Mouse (Mus musculus): ENCODE measurements at regions not wholly inside any gene's neighbourhood (a gene's known extent, or its start where the extent isn't known, plus 50 kb on each side); places are given as distances from the start of the nearest gene placed in this dataset.
A peak's percentile ranks its signal among the peaks of the same experiment; 100 is the strongest.

DNA sequence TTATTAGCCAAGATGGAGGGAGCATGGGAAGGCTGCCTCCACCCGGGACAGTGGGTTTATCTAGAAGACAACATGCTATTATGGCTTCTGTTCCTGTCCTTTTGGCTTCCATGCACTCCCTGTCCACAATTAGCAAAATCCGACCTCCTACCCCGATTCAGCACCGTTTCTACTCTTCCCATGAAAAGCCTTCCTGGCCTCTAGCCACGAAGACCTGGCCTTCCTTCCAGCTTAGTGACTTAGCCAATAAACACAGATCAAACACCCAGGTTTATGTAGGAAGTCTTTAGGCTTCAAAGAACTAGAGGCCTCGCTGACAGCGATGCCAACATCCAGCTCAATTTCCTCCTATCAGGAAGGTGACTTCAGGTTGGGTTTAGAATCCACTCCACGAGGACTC lies 338.5 kb upstream of the Zmiz1 start:
- Histone ChIP-seq H3K4me1 (ENCODE audit: control insufficient read depth, insufficient read depth, low read length) (no peaks in the 10 kb centered on the region), H3K27ac (ENCODE audit: low read length) (no peak overlapping the region), H3K9me3 (ENCODE audit: control insufficient read depth, low read length) (no peaks in the 10 kb centered on the region), H3K9ac (ENCODE audit: low read depth, low read length) (no peak overlapping the region), H3K27me3 (replicated peaks; ENCODE audit: control insufficient read depth, insufficient read depth, low read length) (no peaks in the 10 kb centered on the region), H3K36me3 (ENCODE audit: control insufficient read depth, insufficient read depth, low read length) (no peaks in the 10 kb centered on the region), H3K4me3 (ENCODE audit: low read length) (no peak overlapping the region), H3K4me2 (ENCODE audit: low read depth, low read length) (no peak overlapping the region)
- no peak for ATAC-seq
- WGBS = 58% methylated on average over 8 of the region's 8 CpGs

DNA sequence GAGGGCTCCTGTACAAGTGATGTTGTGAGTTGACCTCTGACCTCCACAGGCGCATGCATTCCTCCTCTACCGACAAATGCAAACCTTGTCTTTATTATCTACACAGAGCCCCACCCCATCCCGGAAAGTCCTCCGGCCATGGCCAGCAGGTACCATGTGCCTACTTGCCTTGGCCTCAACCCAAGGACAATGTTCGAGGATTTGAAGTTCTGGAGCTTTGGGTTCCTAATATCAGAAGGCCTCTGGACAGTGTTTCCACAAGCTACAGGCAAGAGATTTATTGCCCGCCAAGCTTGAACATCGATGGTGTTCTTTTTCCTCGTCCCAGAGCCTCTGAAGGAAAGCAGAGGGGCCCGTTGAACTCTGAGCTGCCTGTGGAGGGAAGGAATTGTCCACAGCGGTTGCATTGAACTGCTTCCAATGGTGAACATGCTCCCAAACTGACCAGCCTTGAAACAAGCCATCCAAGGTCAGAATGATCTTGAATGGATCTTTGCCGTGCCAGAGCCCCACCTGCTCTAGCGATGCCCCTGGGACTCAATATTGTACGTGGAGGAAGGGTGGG lies 335.9 kb upstream of the Zmiz1 start:
- ATAC-seq = no peak
- no peak overlapping the region for H3K4me3 ChIP-seq (ENCODE audit: low read length)
- no peaks in the 10 kb centered on the region for H3K27me3 ChIP-seq (replicated peaks; ENCODE audit: control insufficient read depth, insufficient read depth, low read length)
- H3K4me1 ChIP-seq (ENCODE audit: control insufficient read depth, insufficient read depth, low read length) = peaks cover 3% of the 10 kb centered on the region
- H3K9ac ChIP-seq (ENCODE audit: low read depth, low read length) = no peak overlapping the region
- H3K27ac ChIP-seq (ENCODE audit: low read length) = no peak overlapping the region
- no peaks in the 10 kb centered on the region for H3K36me3 ChIP-seq (ENCODE audit: control insufficient read depth, insufficient read depth, low read length)
- WGBS = 62% methylated on average over 13 of the region's 13 CpGs
- H3K4me2 ChIP-seq (ENCODE audit: low read depth, low read length) = no peak overlapping the region
- H3K9me3 ChIP-seq (ENCODE audit: control insufficient read depth, low read length) = no peaks in the 10 kb centered on the region

DNA sequence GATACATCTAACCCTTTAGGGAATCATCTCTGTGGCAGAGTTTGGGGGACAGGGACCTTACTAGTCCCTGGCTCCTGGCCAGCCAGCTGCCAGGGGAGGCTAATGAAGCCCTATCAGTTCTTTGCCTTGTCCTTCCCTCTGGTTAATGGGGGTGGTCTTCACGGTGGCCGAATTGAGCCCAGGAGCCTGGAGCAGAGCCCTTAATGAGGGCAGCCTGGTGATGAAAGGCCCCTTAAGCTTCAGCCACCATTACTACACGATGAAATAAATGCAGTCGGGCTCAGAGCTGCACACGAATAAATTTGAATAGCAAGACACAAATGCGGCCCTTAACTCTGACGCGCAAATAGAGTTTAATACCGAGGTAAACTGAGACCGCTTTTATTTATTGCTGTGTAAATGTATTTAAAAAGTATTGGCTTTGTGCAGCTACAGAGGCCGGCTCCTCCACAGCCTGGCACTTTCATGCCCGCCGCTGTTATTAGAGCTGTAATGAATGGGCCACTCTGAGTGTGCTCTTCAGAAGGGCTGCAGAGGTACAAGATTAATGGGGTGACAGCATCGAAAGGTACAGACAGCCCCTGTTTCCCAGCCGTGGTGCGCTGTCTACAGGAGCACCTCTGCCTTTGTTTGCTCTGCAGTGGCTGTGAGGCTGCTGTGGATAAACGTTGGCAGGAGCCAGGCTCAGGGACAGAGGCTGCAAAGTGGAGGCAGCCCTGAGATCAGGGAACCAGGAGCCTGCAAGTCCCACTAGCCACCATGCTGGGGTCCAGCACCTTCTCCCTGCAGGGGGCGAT lies 335.2 kb upstream of the Zmiz1 start:
- peaks cover 4% of the 10 kb centered on the region for H3K4me1 ChIP-seq (ENCODE audit: control insufficient read depth, insufficient read depth, low read length)
- H3K9ac ChIP-seq (ENCODE audit: low read depth, low read length) = no peak overlapping the region
- no peak overlapping the region for H3K4me2 ChIP-seq (ENCODE audit: low read depth, low read length)
- no peak; the same call in 1 of the 2 replicates for ATAC-seq
- H3K9me3 ChIP-seq (ENCODE audit: control insufficient read depth, low read length) = no peaks in the 10 kb centered on the region
- H3K27ac ChIP-seq (ENCODE audit: low read length) = no peak overlapping the region
- H3K27me3 ChIP-seq (replicated peaks; ENCODE audit: control insufficient read depth, insufficient read depth, low read length) = no peaks in the 10 kb centered on the region
- no peak overlapping the region for H3K4me3 ChIP-seq (ENCODE audit: low read length)
- WGBS = 45% methylated on average over 18 of the region's 18 CpGs
- H3K36me3 ChIP-seq (ENCODE audit: control insufficient read depth, insufficient read depth, low read length) = no peaks in the 10 kb centered on the region

DNA sequence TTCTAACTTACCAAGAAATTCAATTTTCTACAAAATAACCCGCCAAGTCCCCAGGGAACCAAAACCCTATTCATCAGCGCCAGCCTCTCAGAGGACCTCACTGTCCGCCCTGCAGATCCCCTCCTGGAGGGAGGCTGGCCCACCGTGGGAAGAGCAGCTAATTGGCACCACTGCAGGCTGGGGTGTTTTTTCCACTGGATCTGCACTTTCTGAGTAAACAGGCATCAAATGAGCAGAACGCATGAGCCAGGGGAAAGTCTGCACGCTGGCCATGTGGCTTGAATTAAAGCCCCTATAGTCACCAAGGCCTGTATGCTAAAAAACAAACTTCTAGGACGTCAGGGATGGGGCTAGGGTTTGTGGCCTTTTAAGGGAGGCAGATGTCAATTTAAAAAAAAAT lies 332.4 kb upstream of the Zmiz1 start:
- ATAC-seq = no peak
- Histone ChIP-seq H3K4me3 (ENCODE audit: low read length) (no peak overlapping the region), H3K9ac (ENCODE audit: low read depth, low read length) (no peak overlapping the region), H3K36me3 (ENCODE audit: control insufficient read depth, insufficient read depth, low read length) (no peaks in the 10 kb centered on the region), H3K9me3 (ENCODE audit: control insufficient read depth, low read length) (no peaks in the 10 kb centered on the region), H3K27ac (ENCODE audit: low read length) (no peak overlapping the region), H3K4me1 (ENCODE audit: control insufficient read depth, insufficient read depth, low read length) (peaks cover 4% of the 10 kb centered on the region), H3K4me2 (ENCODE audit: low read depth, low read length) (no peak overlapping the region), H3K27me3 (replicated peaks; ENCODE audit: control insufficient read depth, insufficient read depth, low read length) (no peaks in the 10 kb centered on the region)
- 57% methylated on average over 7 of the region's 7 CpGs for WGBS

DNA sequence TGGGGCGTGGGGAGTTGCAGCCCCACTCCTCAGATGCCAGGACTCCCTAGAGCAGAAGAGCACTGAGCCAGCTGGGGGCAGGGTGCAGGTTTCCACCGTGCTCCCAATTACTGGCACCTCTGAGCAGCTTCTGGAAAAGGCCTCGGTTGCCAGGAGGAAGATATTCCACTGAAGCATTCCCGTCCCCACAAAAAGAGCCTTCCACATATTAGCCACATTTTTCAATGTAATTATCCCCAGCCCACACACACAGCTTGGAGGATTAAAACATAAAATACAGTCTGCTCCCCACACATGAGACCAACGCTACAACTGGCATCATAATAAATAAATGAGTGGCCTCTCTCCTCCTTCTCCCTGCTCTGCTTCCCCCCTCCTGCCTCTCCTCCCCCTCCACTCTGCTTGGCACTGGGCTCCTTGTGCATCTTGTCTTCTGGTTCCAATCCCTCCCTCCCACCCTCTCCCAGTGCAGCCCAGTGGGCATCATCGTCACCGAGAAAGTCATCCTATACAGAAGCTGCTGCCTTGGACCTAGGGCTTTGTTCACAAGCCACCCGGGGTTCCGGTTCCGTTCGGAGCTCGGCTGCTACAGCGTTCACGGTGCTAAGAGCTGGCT lies 331.3 kb upstream of the Zmiz1 start:
- Histone ChIP-seq H3K27me3 (replicated peaks; ENCODE audit: control insufficient read depth, insufficient read depth, low read length) (no peaks in the 10 kb centered on the region), H3K4me2 (ENCODE audit: low read depth, low read length) (no peak overlapping the region), H3K4me3 (ENCODE audit: low read length) (no peak overlapping the region), H3K9ac (ENCODE audit: low read depth, low read length) (no peak overlapping the region), H3K27ac (ENCODE audit: low read length) (no peak overlapping the region), H3K4me1 (ENCODE audit: control insufficient read depth, insufficient read depth, low read length) (peaks cover 4% of the 10 kb centered on the region), H3K9me3 (ENCODE audit: control insufficient read depth, low read length) (no peaks in the 10 kb centered on the region), H3K36me3 (ENCODE audit: control insufficient read depth, insufficient read depth, low read length) (no peaks in the 10 kb centered on the region)
- WGBS = 54% methylated on average over 14 of the region's 14 CpGs
- ATAC-seq = no peak

DNA sequence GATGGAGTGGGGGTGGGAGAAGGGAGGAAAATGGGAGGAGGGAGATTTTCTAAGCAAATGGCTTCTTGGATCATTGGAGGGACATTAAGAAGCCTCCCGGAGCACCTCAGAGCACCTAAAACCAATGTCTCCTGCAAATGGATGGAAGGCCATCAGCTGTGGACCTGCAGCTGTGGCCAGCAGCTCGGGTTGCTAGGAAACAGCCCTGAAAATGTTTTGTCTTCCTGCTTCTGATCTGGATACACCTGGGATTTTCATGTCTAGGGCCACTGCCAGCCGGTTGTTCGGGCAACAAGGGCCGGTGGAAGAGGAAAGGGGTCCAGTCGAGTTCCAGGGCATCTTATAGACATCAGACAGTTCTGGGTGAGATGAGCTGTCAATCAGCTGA lies 330.8 kb upstream of the Zmiz1 start:
- Histone ChIP-seq H3K9me3 (ENCODE audit: control insufficient read depth, low read length) (no peaks in the 10 kb centered on the region), H3K36me3 (ENCODE audit: control insufficient read depth, insufficient read depth, low read length) (no peaks in the 10 kb centered on the region), H3K4me1 (ENCODE audit: control insufficient read depth, insufficient read depth, low read length) (peaks cover 4% of the 10 kb centered on the region), H3K4me2 (ENCODE audit: low read depth, low read length) (no peak overlapping the region), H3K9ac (ENCODE audit: low read depth, low read length) (no peak overlapping the region), H3K27me3 (replicated peaks; ENCODE audit: control insufficient read depth, insufficient read depth, low read length) (no peaks in the 10 kb centered on the region), H3K27ac (ENCODE audit: low read length) (no peak overlapping the region), H3K4me3 (ENCODE audit: low read length) (no peak overlapping the region)
- 76% methylated on average over 6 of the region's 6 CpGs for WGBS
- no peak for ATAC-seq

DNA sequence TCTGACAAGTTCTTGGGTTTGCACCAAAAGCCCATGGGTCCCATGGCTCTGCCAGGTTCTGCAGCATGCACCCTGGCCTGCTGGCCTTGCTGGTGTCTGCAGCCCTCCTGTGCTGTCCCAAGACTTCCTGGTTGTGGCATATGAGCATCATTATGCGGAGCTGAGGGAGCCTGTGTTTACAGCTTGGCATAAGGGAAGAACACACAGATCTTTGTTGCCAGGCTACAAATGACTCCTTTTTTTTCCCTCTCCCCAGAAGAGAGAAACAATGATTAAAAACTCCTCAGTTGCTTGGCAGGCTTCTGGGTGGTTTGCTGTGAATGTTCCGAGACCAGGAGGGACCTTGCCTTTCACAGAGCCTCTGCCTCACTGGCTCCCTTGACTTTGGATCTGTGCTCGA lies 323.6 kb upstream of the Zmiz1 start:
- no peaks in the 10 kb centered on the region for H3K27me3 ChIP-seq (replicated peaks; ENCODE audit: control insufficient read depth, insufficient read depth, low read length)
- no peak overlapping the region for H3K4me2 ChIP-seq (ENCODE audit: low read depth, low read length)
- 64% methylated on average over 3 of the region's 3 CpGs for WGBS
- no peak overlapping the region for H3K4me3 ChIP-seq (ENCODE audit: low read length)
- H3K36me3 ChIP-seq (ENCODE audit: control insufficient read depth, insufficient read depth, low read length) = no peaks in the 10 kb centered on the region
- peaks cover 3% of the 10 kb centered on the region; the same call in 1 of the 2 replicates for H3K9me3 ChIP-seq (ENCODE audit: control insufficient read depth, low read length)
- ATAC-seq = peak; percentile 26; the same call in 1 of the 2 replicates
- H3K4me1 ChIP-seq (ENCODE audit: control insufficient read depth, insufficient read depth, low read length) = peaks cover 9% of the 10 kb centered on the region; the same call in 1 of the 2 replicates
- H3K9ac ChIP-seq (ENCODE audit: low read depth, low read length) = no peak overlapping the region
- no peak overlapping the region for H3K27ac ChIP-seq (ENCODE audit: low read length)

DNA sequence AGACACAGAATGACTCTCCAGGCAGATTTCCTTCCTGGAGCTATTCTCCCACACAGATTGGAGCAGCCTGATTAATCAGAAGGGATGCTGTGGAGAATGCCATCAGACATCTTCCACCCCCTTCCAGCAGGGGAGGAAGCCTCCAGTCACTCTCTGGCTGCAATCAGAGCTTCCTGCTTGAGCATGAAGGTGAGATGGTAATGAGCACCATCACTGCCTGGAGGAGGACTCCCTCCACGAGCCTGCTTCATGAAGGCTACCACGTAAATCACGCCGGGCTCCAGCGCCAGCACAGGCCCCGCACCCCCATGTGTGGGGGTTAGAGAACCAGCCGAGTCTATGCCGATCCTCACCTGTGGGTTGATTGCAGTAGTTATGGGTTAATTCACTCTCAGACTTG lies 321.7 kb upstream of the Zmiz1 start:
- Histone ChIP-seq H3K4me1 (ENCODE audit: control insufficient read depth, insufficient read depth, low read length) (peaks cover 19% of the 10 kb centered on the region), H3K9me3 (ENCODE audit: control insufficient read depth, low read length) (peaks cover 3% of the 10 kb centered on the region; the same call in 1 of the 2 replicates), H3K4me2 (ENCODE audit: low read depth, low read length) (no peak overlapping the region), H3K27ac (ENCODE audit: low read length) (no peak overlapping the region), H3K4me3 (ENCODE audit: low read length) (no peak overlapping the region), H3K9ac (ENCODE audit: low read depth, low read length) (no peak overlapping the region), H3K27me3 (replicated peaks; ENCODE audit: control insufficient read depth, insufficient read depth, low read length) (no peaks in the 10 kb centered on the region), H3K36me3 (ENCODE audit: control insufficient read depth, insufficient read depth, low read length) (no peaks in the 10 kb centered on the region)
- WGBS = 89% methylated on average over 8 of the region's 8 CpGs
- no peak for ATAC-seq

DNA sequence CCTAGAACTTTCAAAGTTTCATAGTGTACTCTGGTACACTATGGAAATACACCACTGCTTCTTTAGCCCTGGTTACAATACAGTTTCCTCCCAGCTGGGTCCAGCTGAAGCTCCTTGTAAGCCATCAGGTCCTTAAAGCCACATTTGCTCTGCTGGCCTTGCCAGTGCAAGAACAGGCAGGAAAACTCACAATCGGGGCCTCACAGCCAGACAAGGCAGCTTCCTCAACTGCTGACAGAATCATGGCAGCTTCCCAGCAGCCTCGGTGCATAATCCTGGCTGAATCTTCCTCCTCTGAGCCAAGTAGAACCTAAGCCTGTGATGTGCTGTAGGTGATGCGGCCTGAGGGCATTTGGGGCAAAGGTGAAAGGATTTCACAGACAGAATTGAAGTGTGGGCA lies 320.5 kb upstream of the Zmiz1 start:
- Histone ChIP-seq H3K9me3 (ENCODE audit: control insufficient read depth, low read length) (peaks cover 3% of the 10 kb centered on the region; the same call in 1 of the 2 replicates), H3K9ac (ENCODE audit: low read depth, low read length) (no peak overlapping the region), H3K4me2 (ENCODE audit: low read depth, low read length) (no peak overlapping the region), H3K27ac (ENCODE audit: low read length) (0 out of 2 replicates have a peak overlapping the region, but pooled peaks have one; percentile 2), H3K36me3 (ENCODE audit: control insufficient read depth, insufficient read depth, low read length) (no peaks in the 10 kb centered on the region), H3K27me3 (replicated peaks; ENCODE audit: control insufficient read depth, insufficient read depth, low read length) (no peaks in the 10 kb centered on the region), H3K4me3 (ENCODE audit: low read length) (no peak overlapping the region), H3K4me1 (ENCODE audit: control insufficient read depth, insufficient read depth, low read length) (peaks cover 19% of the 10 kb centered on the region)
- WGBS = 47% methylated on average over 3 of the region's 3 CpGs
- 0 out of 2 replicates have a peak, but pooled peaks have one; percentile 42 for ATAC-seq

All from intestine, embryonic 16.5 days (tissue).